Mouse (Mus musculus): ENCODE data around the gene Mmp28. TPM values are rescaled to one million over a fixed set of nuclear protein-coding genes. Genes with fewer than 3 reads are reported as not detected.

The Mmp28 gene
- polyA plus RNA-seq, 1 experiment from 2014 or later: 2.1 TPM

DNA sequence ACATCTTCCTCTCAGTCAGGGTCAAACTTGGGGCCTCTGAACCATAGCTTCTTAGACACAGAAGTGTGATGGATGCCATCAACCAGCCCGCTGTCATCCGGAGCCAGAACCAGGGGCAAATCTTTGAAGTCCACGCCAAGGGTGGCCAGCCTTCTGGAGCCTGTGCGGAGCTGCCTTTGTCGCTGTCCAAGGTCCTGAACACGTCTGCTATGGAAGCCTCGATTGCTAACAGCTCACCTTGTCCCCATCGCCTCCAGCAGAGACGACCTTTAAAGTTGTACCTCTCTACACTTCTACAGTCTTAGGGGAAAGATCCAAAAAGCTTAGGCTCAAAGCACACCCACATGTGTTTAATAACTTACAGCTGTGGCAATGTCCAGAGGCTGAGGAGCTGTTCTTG, 41.6 kb downstream of the Mmp28 start:
- no peak overlapping the region for H3K27ac ChIP-seq (ENCODE audit: low read depth, low read length)
- H3K4me1 ChIP-seq (replicated peaks; ENCODE audit: control insufficient read depth, insufficient read depth, low read length): peaks cover 8% of the 10 kb centered on the region
- H3K27me3 ChIP-seq (ENCODE audit: control insufficient read depth, insufficient read depth, low read length): peaks cover 19% of the 10 kb centered on the region
- no peak overlapping the region for H3K4me3 ChIP-seq (ENCODE audit: low read depth, low read length)
- DNase-seq (ENCODE audit: low spot score) (peak; percentile 83), ATAC-seq (replicated peaks; ENCODE audit: low FRiP score) (no peak)
- WGBS: 4% methylated on average over 9 of the region's 9 CpGs
- no peaks in the 10 kb centered on the region for H3K36me3 ChIP-seq (ENCODE audit: control insufficient read depth, insufficient read depth, low read length)
- no peak overlapping the region for H3K9ac ChIP-seq (ENCODE audit: low read length)
- no peak overlapping the region for H3K4me2 ChIP-seq (ENCODE audit: low read depth, low read length, severe bottlenecking)
- no peaks in the 10 kb centered on the region for H3K9me3 ChIP-seq (ENCODE audit: control insufficient read depth, low read length)

DNA sequence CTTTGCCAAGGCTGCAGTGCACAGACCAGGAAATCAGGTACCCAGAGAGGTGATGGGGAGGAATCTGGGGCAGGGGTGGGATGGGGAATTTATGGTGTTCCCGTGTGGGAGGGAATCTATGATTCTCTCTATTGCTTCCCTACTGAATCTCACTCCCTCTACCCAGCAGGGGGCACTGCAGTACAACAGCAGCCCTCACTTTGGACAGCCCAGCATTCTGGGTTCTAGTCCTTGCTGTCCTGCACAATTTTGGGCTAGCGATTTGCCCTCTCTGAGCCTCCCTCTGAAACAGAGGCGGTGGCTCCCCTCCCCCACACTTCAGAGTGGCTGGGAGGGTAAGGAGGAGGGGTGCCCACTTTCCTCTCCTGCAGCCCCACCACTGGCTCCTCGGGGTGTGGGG, 42.5 kb downstream of the Mmp28 start:
- no peak for ATAC-seq (replicated peaks; ENCODE audit: low FRiP score)
- H3K9me3 ChIP-seq (ENCODE audit: control insufficient read depth, low read length): no peaks in the 10 kb centered on the region
- WGBS: 49% methylated on average over 4 of the region's 4 CpGs
- H3K27ac ChIP-seq (ENCODE audit: low read depth, low read length): no peak overlapping the region
- peaks cover 19% of the 10 kb centered on the region for H3K27me3 ChIP-seq (ENCODE audit: control insufficient read depth, insufficient read depth, low read length)
- no peak overlapping the region for H3K4me3 ChIP-seq (ENCODE audit: low read depth, low read length)
- no peaks in the 10 kb centered on the region for H3K36me3 ChIP-seq (ENCODE audit: control insufficient read depth, insufficient read depth, low read length)
- no peak overlapping the region for H3K9ac ChIP-seq (ENCODE audit: low read length)
- no peak overlapping the region for H3K4me2 ChIP-seq (ENCODE audit: low read depth, low read length, severe bottlenecking)
- no peak for DNase-seq (ENCODE audit: low spot score)
- peaks cover 8% of the 10 kb centered on the region for H3K4me1 ChIP-seq (replicated peaks; ENCODE audit: control insufficient read depth, insufficient read depth, low read length)

DNA sequence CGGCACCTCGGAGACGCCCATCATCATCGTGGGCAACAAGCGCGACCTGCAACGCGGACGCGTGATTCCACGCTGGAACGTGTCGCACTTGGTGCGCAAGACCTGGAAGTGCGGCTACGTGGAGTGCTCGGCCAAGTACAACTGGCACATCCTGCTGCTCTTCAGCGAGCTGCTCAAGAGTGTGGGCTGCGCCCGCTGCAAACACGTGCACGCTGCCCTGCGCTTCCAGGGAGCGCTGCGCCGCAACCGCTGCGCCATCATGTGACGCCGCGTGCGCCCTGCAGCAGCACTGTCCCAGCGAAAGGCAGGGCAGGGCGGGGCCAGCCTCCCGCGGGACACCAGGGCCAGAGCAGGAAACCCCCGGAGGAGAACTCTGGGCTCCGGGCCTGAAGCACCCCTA, 44.3 kb downstream of the Mmp28 start:
- Histone ChIP-seq H3K9me3 (ENCODE audit: control insufficient read depth, low read length) (no peaks in the 10 kb centered on the region), H3K4me3 (ENCODE audit: low read depth, low read length) (no peak overlapping the region), H3K36me3 (ENCODE audit: control insufficient read depth, insufficient read depth, low read length) (no peaks in the 10 kb centered on the region), H3K27ac (ENCODE audit: low read depth, low read length) (no peak overlapping the region), H3K4me1 (replicated peaks; ENCODE audit: control insufficient read depth, insufficient read depth, low read length) (peaks cover 8% of the 10 kb centered on the region), H3K9ac (ENCODE audit: low read length) (no peak overlapping the region), H3K27me3 (ENCODE audit: control insufficient read depth, insufficient read depth, low read length) (peaks cover 19% of the 10 kb centered on the region), H3K4me2 (ENCODE audit: low read depth, low read length, severe bottlenecking) (peak overlapping the region; percentile 31; the same call in 1 of the 2 replicates)
- WGBS: 6% methylated on average over 38 of the region's 38 CpGs
- DNase-seq (ENCODE audit: low spot score) (peak; percentile 73), ATAC-seq (replicated peaks; ENCODE audit: low FRiP score) (no peak)

DNA sequence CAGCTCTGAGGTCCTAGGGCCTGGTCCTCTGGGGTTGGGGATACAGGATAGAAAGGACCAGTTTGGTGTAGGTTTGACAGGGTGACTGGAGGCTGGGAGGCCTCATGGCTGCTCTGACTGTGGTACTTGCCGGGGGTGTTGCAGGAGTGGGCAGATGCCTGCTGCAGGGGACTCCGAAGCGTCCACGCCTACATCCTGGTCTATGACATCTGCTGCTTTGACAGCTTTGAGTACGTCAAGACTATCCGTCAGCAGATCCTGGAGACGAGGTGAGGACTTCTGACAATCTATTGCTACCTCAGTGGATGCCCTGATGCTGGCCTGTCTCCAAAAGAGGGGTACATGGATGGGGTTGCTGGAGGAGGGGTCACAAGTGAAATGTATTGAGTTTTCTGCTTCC, 45.2 kb downstream of the Mmp28 start:
- ATAC-seq (replicated peaks; ENCODE audit: low FRiP score) (no peak), DNase-seq (ENCODE audit: low spot score) (no peak)
- Histone ChIP-seq H3K4me1 (replicated peaks; ENCODE audit: control insufficient read depth, insufficient read depth, low read length) (peaks cover 8% of the 10 kb centered on the region), H3K9me3 (ENCODE audit: control insufficient read depth, low read length) (no peaks in the 10 kb centered on the region), H3K27ac (ENCODE audit: low read depth, low read length) (no peak overlapping the region), H3K4me2 (ENCODE audit: low read depth, low read length, severe bottlenecking) (no peak overlapping the region), H3K9ac (ENCODE audit: low read length) (no peak overlapping the region), H3K4me3 (ENCODE audit: low read depth, low read length) (no peak overlapping the region), H3K36me3 (ENCODE audit: control insufficient read depth, insufficient read depth, low read length) (no peaks in the 10 kb centered on the region), H3K27me3 (ENCODE audit: control insufficient read depth, insufficient read depth, low read length) (peaks cover 19% of the 10 kb centered on the region)
- 86% methylated on average over 7 of the region's 7 CpGs for WGBS

DNA sequence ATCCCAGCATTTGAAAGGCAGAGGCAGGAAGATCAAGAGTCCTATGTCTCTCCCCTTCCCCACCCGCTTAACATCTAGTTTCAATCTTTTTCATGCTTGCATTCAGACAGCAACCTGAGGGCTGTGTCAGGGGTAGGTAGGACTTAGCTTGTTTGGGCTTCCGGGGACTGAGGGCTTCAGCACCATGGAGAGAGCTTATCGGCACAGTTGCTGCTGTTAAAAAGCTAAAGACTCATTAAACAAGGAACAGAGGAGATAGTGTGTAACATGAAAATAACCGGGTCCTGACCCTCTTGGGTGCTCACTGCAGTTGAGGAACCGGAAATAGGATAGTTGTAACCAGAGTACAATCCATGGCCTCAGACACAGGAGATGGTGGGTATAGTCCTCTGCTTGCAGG, 45.8 kb downstream of the Mmp28 start:
- H3K27me3 ChIP-seq (ENCODE audit: control insufficient read depth, insufficient read depth, low read length): peaks cover 19% of the 10 kb centered on the region
- WGBS: 11% methylated on average over 5 of the region's 5 CpGs
- ATAC-seq (replicated peaks; ENCODE audit: low FRiP score): no peak

DNA sequence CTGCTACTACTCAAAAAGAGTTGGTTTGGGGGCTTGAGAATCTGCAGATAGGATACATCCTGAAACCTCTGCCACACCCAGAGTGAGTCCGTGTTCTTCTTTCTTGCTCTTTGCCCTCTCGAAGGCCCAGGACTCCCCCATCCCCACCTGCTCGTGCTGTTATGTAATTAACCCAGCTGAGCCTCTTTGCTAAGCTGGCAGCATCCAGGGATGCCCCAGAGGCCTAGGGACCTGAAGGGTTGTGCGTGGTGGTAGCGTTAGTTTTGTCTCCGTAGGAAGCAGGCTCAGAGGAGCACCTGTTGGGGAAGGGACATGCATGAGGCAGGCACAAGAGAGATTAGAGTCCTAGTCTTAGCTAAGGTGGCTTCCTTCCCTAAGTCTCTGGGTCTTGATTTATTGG, 52.4 kb downstream of the Mmp28 start:
- peaks cover 4% of the 10 kb centered on the region; the same call in 1 of the 2 replicates for H3K4me1 ChIP-seq (replicated peaks; ENCODE audit: control insufficient read depth, insufficient read depth, low read length)
- peak overlapping the region; percentile 85; the same call in 1 of the 2 replicates for H3K4me3 ChIP-seq (ENCODE audit: low read depth, low read length)
- H3K27me3 ChIP-seq (ENCODE audit: control insufficient read depth, insufficient read depth, low read length): no peaks in the 10 kb centered on the region
- no peaks in the 10 kb centered on the region for H3K36me3 ChIP-seq (ENCODE audit: control insufficient read depth, insufficient read depth, low read length)
- peak overlapping the region; percentile 82; the same call in 1 of the 2 replicates for H3K9ac ChIP-seq (ENCODE audit: low read length)
- H3K27ac ChIP-seq (ENCODE audit: low read depth, low read length): no peak overlapping the region
- 32% methylated on average over 6 of the region's 6 CpGs for WGBS
- ATAC-seq (replicated peaks; ENCODE audit: low FRiP score) (no peak), DNase-seq (ENCODE audit: low spot score) (no peak)
- H3K4me2 ChIP-seq (ENCODE audit: low read depth, low read length, severe bottlenecking): peak overlapping the region; percentile 87
- H3K9me3 ChIP-seq (ENCODE audit: control insufficient read depth, low read length): no peaks in the 10 kb centered on the region

More for the DNA sequence above, 45.8 kb downstream of the Mmp28 start:
- H3K36me3 ChIP-seq (ENCODE audit: control insufficient read depth, insufficient read depth, low read length): no peaks in the 10 kb centered on the region
- no peak overlapping the region for H3K4me2 ChIP-seq (ENCODE audit: low read depth, low read length, severe bottlenecking)
- no peak overlapping the region for H3K27ac ChIP-seq (ENCODE audit: low read depth, low read length)
- peaks cover 8% of the 10 kb centered on the region for H3K4me1 ChIP-seq (replicated peaks; ENCODE audit: control insufficient read depth, insufficient read depth, low read length)
- H3K4me3 ChIP-seq (ENCODE audit: low read depth, low read length): no peak overlapping the region
- peak; percentile 79 for DNase-seq (ENCODE audit: low spot score)
- no peak overlapping the region for H3K9ac ChIP-seq (ENCODE audit: low read length)
- H3K9me3 ChIP-seq (ENCODE audit: control insufficient read depth, low read length): no peaks in the 10 kb centered on the region

DNA sequence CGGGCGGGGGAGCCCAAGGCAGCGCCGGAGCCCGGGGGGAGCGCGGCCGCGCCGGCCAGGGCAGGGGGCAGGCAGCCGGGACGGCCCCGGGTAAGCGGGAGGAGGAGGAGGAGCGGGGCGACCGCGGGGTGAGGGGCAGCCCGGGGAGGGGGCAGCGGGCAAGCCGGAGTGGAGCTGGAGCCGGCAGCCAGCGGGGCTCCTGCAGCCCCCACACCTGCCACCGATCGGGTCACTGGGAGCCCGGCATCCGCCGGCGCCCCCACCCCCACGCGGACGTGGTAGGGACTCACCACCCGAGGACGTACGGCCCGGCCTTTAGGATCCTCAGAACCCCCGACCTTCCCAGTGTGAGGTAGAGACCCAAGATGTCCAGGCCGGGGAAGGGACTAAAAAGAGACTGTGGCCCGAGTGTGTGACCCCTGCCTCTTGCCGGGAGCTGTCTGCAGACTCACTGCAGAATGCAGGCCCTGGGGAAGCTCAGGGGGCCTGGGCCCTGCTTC, 53.0 kb downstream of the Mmp28 start:
- H3K36me3 ChIP-seq (ENCODE audit: control insufficient read depth, insufficient read depth, low read length): no peaks in the 10 kb centered on the region
- H3K4me3 ChIP-seq (ENCODE audit: low read depth, low read length): peak overlapping the region; percentile 85
- H3K27me3 ChIP-seq (ENCODE audit: control insufficient read depth, insufficient read depth, low read length): no peaks in the 10 kb centered on the region
- no peaks in the 10 kb centered on the region for H3K9me3 ChIP-seq (ENCODE audit: control insufficient read depth, low read length)
- peaks cover 4% of the 10 kb centered on the region; the same call in 1 of the 2 replicates for H3K4me1 ChIP-seq (replicated peaks; ENCODE audit: control insufficient read depth, insufficient read depth, low read length)
- ATAC-seq (replicated peaks; ENCODE audit: low FRiP score): peak; percentile 53; the same call in 1 of the 2 replicates
- H3K27ac ChIP-seq (ENCODE audit: low read depth, low read length): no peak overlapping the region
- DNase-seq (ENCODE audit: low spot score): peak; percentile 67
- H3K4me2 ChIP-seq (ENCODE audit: low read depth, low read length, severe bottlenecking): peak overlapping the region; percentile 87
- WGBS: under 1% methylated on average over 21 of the region's 40 CpGs
- peak overlapping the region; percentile 82 for H3K9ac ChIP-seq (ENCODE audit: low read length)

DNA sequence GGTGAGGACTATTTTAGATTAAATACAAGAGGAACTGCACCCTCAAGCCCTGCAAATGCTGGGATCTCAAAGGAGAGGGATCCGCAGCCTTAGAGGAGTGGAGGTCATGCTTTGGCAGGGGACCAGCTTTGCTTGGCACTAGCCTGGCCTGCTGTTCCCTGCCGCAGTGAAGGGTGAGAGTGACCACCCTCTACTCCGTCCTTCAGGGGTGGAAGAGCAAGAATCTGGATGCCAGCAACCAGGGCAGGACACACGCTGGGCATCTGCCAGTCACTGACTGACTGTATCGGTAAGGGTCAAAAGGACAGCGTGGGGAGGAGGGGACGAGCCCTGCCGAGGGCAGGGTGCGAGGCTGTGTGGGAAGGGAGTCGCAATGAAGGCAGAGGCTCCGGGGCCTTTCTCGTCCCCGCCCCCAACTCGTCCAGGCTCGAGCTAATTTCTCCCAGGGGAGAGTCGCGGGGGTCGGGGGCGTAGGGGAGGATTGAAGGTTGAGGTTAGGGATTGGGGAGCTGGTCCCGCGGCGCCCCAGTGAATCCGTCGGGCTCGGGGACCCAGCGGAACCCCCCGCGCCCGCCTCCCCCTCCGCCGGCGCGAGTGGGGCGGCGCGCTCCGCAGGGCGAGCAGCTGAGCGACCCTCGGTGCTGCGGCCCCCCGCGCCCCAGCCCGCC, 53.6 kb downstream of the Mmp28 start, which contains the start of gene Rasl10b:
TSS of gene Rasl10b (plus strand) at position 51 of the 668 bp plus-strand sequence.
- H3K9me3 ChIP-seq (ENCODE audit: control insufficient read depth, low read length): no peaks in the 10 kb centered on the region
- ATAC-seq (replicated peaks; ENCODE audit: low FRiP score): peak; percentile 82
- H3K4me2 ChIP-seq (ENCODE audit: low read depth, low read length, severe bottlenecking): peak within 1 kb of the TSS; percentile 87
- H3K4me3 ChIP-seq (ENCODE audit: low read depth, low read length): peak within 1 kb of the TSS; percentile 85
- no peaks in the 10 kb centered on the region for H3K27me3 ChIP-seq (ENCODE audit: control insufficient read depth, insufficient read depth, low read length)
- H3K4me1 ChIP-seq (replicated peaks; ENCODE audit: control insufficient read depth, insufficient read depth, low read length): peaks cover 4% of the 10 kb centered on the region; the same call in 1 of the 2 replicates
- under 1% methylated on average over 35 of the region's 44 CpGs for WGBS
- no peak within 1 kb of the TSS for H3K27ac ChIP-seq (ENCODE audit: low read depth, low read length)
- no peaks in the 10 kb centered on the region for H3K36me3 ChIP-seq (ENCODE audit: control insufficient read depth, insufficient read depth, low read length)
- H3K9ac ChIP-seq (ENCODE audit: low read length): peak within 1 kb of the TSS; percentile 82
- DNase-seq (ENCODE audit: low spot score): peak; percentile 72

DNA sequence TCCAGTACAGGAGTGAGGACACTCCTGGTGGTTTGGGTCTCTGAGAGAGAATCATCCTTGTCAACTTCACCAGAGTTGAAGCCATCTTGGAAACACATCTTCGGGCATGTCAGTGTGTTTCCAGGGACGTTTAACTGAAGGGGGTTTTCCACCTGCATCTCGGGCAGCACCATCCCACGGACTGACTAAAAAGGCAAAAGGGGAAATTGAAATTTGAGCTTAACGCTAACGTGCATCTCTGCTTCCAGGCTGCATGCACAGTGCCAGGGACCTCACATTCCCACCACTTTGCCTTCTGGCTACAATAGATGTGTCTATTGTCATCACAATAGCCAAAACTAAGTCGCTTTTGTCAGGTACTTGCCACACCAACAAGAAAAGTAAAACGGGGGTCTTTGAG, 54.6 kb downstream of the Mmp28 start:
- H3K36me3 ChIP-seq (ENCODE audit: control insufficient read depth, insufficient read depth, low read length): no peaks in the 10 kb centered on the region
- no peaks in the 10 kb centered on the region for H3K9me3 ChIP-seq (ENCODE audit: control insufficient read depth, low read length)
- H3K4me1 ChIP-seq (replicated peaks; ENCODE audit: control insufficient read depth, insufficient read depth, low read length): peaks cover 4% of the 10 kb centered on the region; the same call in 1 of the 2 replicates
- H3K4me3 ChIP-seq (ENCODE audit: low read depth, low read length): no peak overlapping the region
- WGBS: 50% methylated on average over 8 of the region's 8 CpGs
- H3K4me2 ChIP-seq (ENCODE audit: low read depth, low read length, severe bottlenecking): no peak overlapping the region
- ATAC-seq (replicated peaks; ENCODE audit: low FRiP score) (no peak), DNase-seq (ENCODE audit: low spot score) (no peak)
- no peak overlapping the region for H3K27ac ChIP-seq (ENCODE audit: low read depth, low read length)
- H3K9ac ChIP-seq (ENCODE audit: low read length): no peak overlapping the region
- no peaks in the 10 kb centered on the region for H3K27me3 ChIP-seq (ENCODE audit: control insufficient read depth, insufficient read depth, low read length)

All from forebrain, embryonic 11.5 days (tissue).